Mouse (Mus musculus): Measurements from ENCODE around the gene Plb1. TPM values are rescaled to one million over a fixed set of nuclear protein-coding genes. Genes with fewer than 3 reads are reported as not detected.
A peak's percentile ranks its signal among the peaks of the same experiment; 100 is the strongest.

Plb1 gene
- polyA plus RNA-seq, 1 experiment from 2014 or later = 1.4 TPM

- Histone ChIP-seq H3K4me1 (ENCODE audit: control insufficient read depth, insufficient read depth, low read length) (peaks cover 12% of the 10 kb centered on the region), H3K9ac (ENCODE audit: low read length) (no peak overlapping the region), H3K9me3 (replicated peaks; ENCODE audit: control insufficient read depth, low read length) (no peaks in the 10 kb centered on the region), H3K27me3 (ENCODE audit: control insufficient read depth, insufficient read depth, low read length) (no peaks in the 10 kb centered on the region), H3K27ac (ENCODE audit: low read length) (no peak overlapping the region), H3K4me2 (ENCODE audit: low read depth, low read length) (no peak overlapping the region), H3K36me3 (ENCODE audit: control insufficient read depth, insufficient read depth, low read length) (no peaks in the 10 kb centered on the region), H3K4me3 (replicated peaks; ENCODE audit: low read length) (no peak overlapping the region)
- 59% methylated on average over 1 of the region's 1 CpGs for WGBS
- no peak for ATAC-seq (ENCODE audit: insufficient read depth, low FRiP score)
Measured at GRCm38 (mm10) chr5:32408771-32409170, 176.3 kb downstream of the Plb1 start.

- Histone ChIP-seq H3K4me3 (replicated peaks; ENCODE audit: low read length) (no peak overlapping the region), H3K4me2 (ENCODE audit: low read depth, low read length) (no peak overlapping the region), H3K27ac (ENCODE audit: low read length) (no peak overlapping the region), H3K27me3 (ENCODE audit: control insufficient read depth, insufficient read depth, low read length) (no peaks in the 10 kb centered on the region), H3K9ac (ENCODE audit: low read length) (no peak overlapping the region), H3K4me1 (ENCODE audit: control insufficient read depth, insufficient read depth, low read length) (peaks cover 16% of the 10 kb centered on the region), H3K36me3 (ENCODE audit: control insufficient read depth, insufficient read depth, low read length) (no peaks in the 10 kb centered on the region), H3K9me3 (replicated peaks; ENCODE audit: control insufficient read depth, low read length) (no peaks in the 10 kb centered on the region)
- no peak for ATAC-seq (ENCODE audit: insufficient read depth, low FRiP score)
- 79% methylated on average over 2 of the region's 2 CpGs for WGBS
Measured at GRCm38 (mm10) chr5:32409747-32410146, 177.2 kb downstream of the Plb1 start.

- no peak overlapping the region for H3K4me2 ChIP-seq (ENCODE audit: low read depth, low read length)
- no peak overlapping the region for H3K27ac ChIP-seq (ENCODE audit: low read length)
- ATAC-seq (ENCODE audit: insufficient read depth, low FRiP score) = no peak
- H3K27me3 ChIP-seq (ENCODE audit: control insufficient read depth, insufficient read depth, low read length) = no peaks in the 10 kb centered on the region
- 67% methylated on average over 3 of the region's 3 CpGs for WGBS
- H3K9me3 ChIP-seq (replicated peaks; ENCODE audit: control insufficient read depth, low read length) = no peaks in the 10 kb centered on the region
- H3K9ac ChIP-seq (ENCODE audit: low read length) = no peak overlapping the region
- no peaks in the 10 kb centered on the region for H3K36me3 ChIP-seq (ENCODE audit: control insufficient read depth, insufficient read depth, low read length)
- no peak overlapping the region for H3K4me3 ChIP-seq (replicated peaks; ENCODE audit: low read length)
- H3K4me1 ChIP-seq (ENCODE audit: control insufficient read depth, insufficient read depth, low read length) = peaks cover 18% of the 10 kb centered on the region
Measured at GRCm38 (mm10) chr5:32410954-32411688, 178.6 kb downstream of the Plb1 start.

- Histone ChIP-seq H3K4me2 (ENCODE audit: low read depth, low read length) (no peak overlapping the region), H3K4me1 (ENCODE audit: control insufficient read depth, insufficient read depth, low read length) (peaks cover 25% of the 10 kb centered on the region), H3K27me3 (ENCODE audit: control insufficient read depth, insufficient read depth, low read length) (no peaks in the 10 kb centered on the region), H3K27ac (ENCODE audit: low read length) (peak overlapping the region; percentile 56), H3K9ac (ENCODE audit: low read length) (no peak overlapping the region), H3K36me3 (ENCODE audit: control insufficient read depth, insufficient read depth, low read length) (no peaks in the 10 kb centered on the region), H3K4me3 (replicated peaks; ENCODE audit: low read length) (no peak overlapping the region), H3K9me3 (replicated peaks; ENCODE audit: control insufficient read depth, low read length) (no peaks in the 10 kb centered on the region)
- ATAC-seq (ENCODE audit: insufficient read depth, low FRiP score) = peak; percentile 45; the same call in 1 of the 2 replicates
- 16% methylated on average over 1 of the region's 1 CpGs for WGBS
Measured at GRCm38 (mm10) chr5:32412186-32412950, 179.9 kb downstream of the Plb1 start.

GRCm38 (mm10) chr5:32413083-32413482 lies 180.6 kb downstream of the Plb1 start:
- Histone ChIP-seq H3K36me3 (ENCODE audit: control insufficient read depth, insufficient read depth, low read length) (no peaks in the 10 kb centered on the region), H3K9ac (ENCODE audit: low read length) (no peak overlapping the region), H3K4me1 (ENCODE audit: control insufficient read depth, insufficient read depth, low read length) (peaks cover 25% of the 10 kb centered on the region), H3K9me3 (replicated peaks; ENCODE audit: control insufficient read depth, low read length) (no peaks in the 10 kb centered on the region), H3K27me3 (ENCODE audit: control insufficient read depth, insufficient read depth, low read length) (no peaks in the 10 kb centered on the region), H3K4me2 (ENCODE audit: low read depth, low read length) (no peak overlapping the region), H3K4me3 (replicated peaks; ENCODE audit: low read length) (no peak overlapping the region), H3K27ac (ENCODE audit: low read length) (peak overlapping the region; percentile 56)
- 73% methylated on average over 2 of the region's 2 CpGs for WGBS
- ATAC-seq (ENCODE audit: insufficient read depth, low FRiP score) = no peak

- Histone ChIP-seq H3K36me3 (ENCODE audit: control insufficient read depth, insufficient read depth, low read length) (no peaks in the 10 kb centered on the region), H3K4me2 (ENCODE audit: low read depth, low read length) (no peak overlapping the region), H3K9ac (ENCODE audit: low read length) (no peak overlapping the region), H3K27ac (ENCODE audit: low read length) (no peak overlapping the region), H3K9me3 (replicated peaks; ENCODE audit: control insufficient read depth, low read length) (no peaks in the 10 kb centered on the region), H3K4me1 (ENCODE audit: control insufficient read depth, insufficient read depth, low read length) (peaks cover 25% of the 10 kb centered on the region), H3K4me3 (replicated peaks; ENCODE audit: low read length) (no peak overlapping the region), H3K27me3 (ENCODE audit: control insufficient read depth, insufficient read depth, low read length) (no peaks in the 10 kb centered on the region)
- no peak for ATAC-seq (ENCODE audit: insufficient read depth, low FRiP score)
- WGBS = 62% methylated on average over 2 of the region's 2 CpGs
Measured at GRCm38 (mm10) chr5:32413569-32413968, 181.1 kb downstream of the Plb1 start.

GRCm38 (mm10) chr5:32414461-32414985 lies 182.0 kb downstream of the Plb1 start:
- H3K4me3 ChIP-seq (replicated peaks; ENCODE audit: low read length) = no peak overlapping the region
- H3K36me3 ChIP-seq (ENCODE audit: control insufficient read depth, insufficient read depth, low read length) = no peaks in the 10 kb centered on the region
- WGBS = 61% methylated on average over 5 of the region's 5 CpGs
- peaks cover 25% of the 10 kb centered on the region for H3K4me1 ChIP-seq (ENCODE audit: control insufficient read depth, insufficient read depth, low read length)
- peak overlapping the region; percentile 42; the same call in 1 of the 2 replicates for H3K27ac ChIP-seq (ENCODE audit: low read length)
- no peaks in the 10 kb centered on the region for H3K9me3 ChIP-seq (replicated peaks; ENCODE audit: control insufficient read depth, low read length)
- no peaks in the 10 kb centered on the region for H3K27me3 ChIP-seq (ENCODE audit: control insufficient read depth, insufficient read depth, low read length)
- H3K4me2 ChIP-seq (ENCODE audit: low read depth, low read length) = no peak overlapping the region
- ATAC-seq (ENCODE audit: insufficient read depth, low FRiP score) = no peak
- 0 out of 2 replicates have a peak overlapping the region, but pooled peaks have one; percentile 23 for H3K9ac ChIP-seq (ENCODE audit: low read length)

GRCm38 (mm10) chr5:32415554-32415953 lies 183.0 kb downstream of the Plb1 start:
- H3K4me1 ChIP-seq (ENCODE audit: control insufficient read depth, insufficient read depth, low read length) = peaks cover 25% of the 10 kb centered on the region
- no peaks in the 10 kb centered on the region for H3K36me3 ChIP-seq (ENCODE audit: control insufficient read depth, insufficient read depth, low read length)
- no peak for ATAC-seq (ENCODE audit: insufficient read depth, low FRiP score)
- H3K9ac ChIP-seq (ENCODE audit: low read length) = no peak overlapping the region
- no peak overlapping the region for H3K27ac ChIP-seq (ENCODE audit: low read length)
- 82% methylated on average over 6 of the region's 6 CpGs for WGBS
- no peaks in the 10 kb centered on the region for H3K9me3 ChIP-seq (replicated peaks; ENCODE audit: control insufficient read depth, low read length)
- H3K27me3 ChIP-seq (ENCODE audit: control insufficient read depth, insufficient read depth, low read length) = no peaks in the 10 kb centered on the region
- H3K4me2 ChIP-seq (ENCODE audit: low read depth, low read length) = no peak overlapping the region
- H3K4me3 ChIP-seq (replicated peaks; ENCODE audit: low read length) = no peak overlapping the region
